Mouse (Mus musculus) MEL (cell line): ENCODE results near the gene Cnga3. TPM values are rescaled to one million over a fixed set of nuclear protein-coding genes. Genes with fewer than 3 reads are reported as not detected.
A peak's percentile ranks its signal among the peaks of the same experiment; 100 is the strongest.

Experiments
- DNase-seq: peaks from one replicate; pipeline ENCODE4 v3.0.0; 2011; ENCODE audit warnings: low read depth, low spot score
- H3K27ac ChIP-seq: 2 replicates; pipeline ENCODE4 v1.5.1; 2012; ENCODE audit warnings: low read depth, mild to moderate bottlenecking, control low read depth, low read length, moderate library complexity; ENCODE audit not compliant: control insufficient read depth
- H3K27me3 ChIP-seq, 2 experiments: fragments of 150-350 bp in 1 of 2; sonication (generic) in 1 of 2; 2 replicates each; pipeline ENCODE4 v1.6.1; 2012; ENCODE audit warnings: low read length in 2 of 2, mild to moderate bottlenecking in 2 of 2, improper control_type of control experiment in 1 of 2, moderate library complexity in 1 of 2; ENCODE audit not compliant: insufficient read depth in 2 of 2, control insufficient read depth in 1 of 2
- H3K36me3 ChIP-seq, 2 experiments: 2 replicates each; pipeline ENCODE4 v1.6.1; 2012 to 2014; ENCODE audit warnings: low read length in 2 of 2, improper control_type of control experiment in 1 of 2, inconsistent platforms in 1 of 2, mild to moderate bottlenecking in 1 of 2; ENCODE audit not compliant: insufficient read depth in 2 of 2, control insufficient read depth in 1 of 2
- H3K4me1 ChIP-seq, 2 experiments: fragments of 150-350 bp in 1 of 2; sonication (generic) in 1 of 2; 2 replicates each; pipeline ENCODE4 v1.6.1; 2012; ENCODE audit warnings: low read length in 2 of 2, improper control_type of control experiment in 1 of 2, mild to moderate bottlenecking in 1 of 2; ENCODE audit not compliant: insufficient read depth in 2 of 2, control insufficient read depth in 1 of 2
- H3K4me3 ChIP-seq, 2 experiments: fragments of 150-350 bp in 1 of 2; sonication (generic) in 1 of 2; 2 replicates each; pipeline ENCODE4 v1.5.1; 2012; ENCODE audit warnings: low read depth in 2 of 2, low read length in 2 of 2, mild to moderate bottlenecking in 2 of 2, moderate library complexity in 2 of 2, control low read depth in 1 of 2, improper control_type of control experiment in 1 of 2; ENCODE audit not compliant: control insufficient read depth in 1 of 2, insufficient read depth in 1 of 2
- H3K79me2 ChIP-seq: 2 replicates; pipeline ENCODE4 v1.6.1; 2012; ENCODE audit warnings: mild to moderate bottlenecking, low read length, moderate library complexity; ENCODE audit not compliant: control insufficient read depth, poor library complexity, insufficient read depth
- H3K9ac ChIP-seq: 2 replicates; pipeline ENCODE4 v1.6.1; 2012; ENCODE audit warnings: low read depth, mild to moderate bottlenecking, control low read depth, low read length, moderate library complexity; ENCODE audit not compliant: control insufficient read depth, poor library complexity, severe bottlenecking
- H3K9me3 ChIP-seq: fragments of 150-350 bp; sonication (generic); replicated peaks from 2 replicates; pipeline ENCODE4 v1.6.1; 2012; ENCODE audit warnings: mild to moderate bottlenecking, low read length, improper control_type of control experiment, moderate library complexity; ENCODE audit not compliant: insufficient read depth
- ETS1 ChIP-seq: IDR thresholded peaks from 2 replicates; pipeline ENCODE4 v1.6.1; 2012; ENCODE audit warnings: low read depth, mild to moderate bottlenecking, inconsistent platforms, low read length, improper control_type of control experiment, moderate library complexity
- GABPA ChIP-seq: IDR thresholded peaks from 2 replicates; pipeline ENCODE4 v1.6.1; 2012; ENCODE audit warnings: low read depth, mild to moderate bottlenecking, inconsistent platforms, low read length, improper control_type of control experiment, moderate library complexity
- polyA plus RNA-seq, 2 experiments: library from polyadenylated mRNA; stranded (reverse) in 1 of 2; unstranded in 1 of 2; fragments of >175 nt in 1 of 2; fragments of >200 nt in 1 of 2; gene quantifications; 2 replicates each; pipeline versions ENCODE4 v1.2.1 to v1.2.4; 2012; ENCODE audit warnings: low replicate concordance in 2 of 2, low read depth in 1 of 2; ENCODE audit not compliant: insufficient read length in 2 of 2, insufficient read depth in 1 of 2, missing spikeins in 1 of 2
- total RNA-seq: library from RNA; depleted of rRNA; stranded (reverse); fragments of 300-350 nt; gene quantifications from 2 replicates; pipeline ENCODE4 v1.2.3, GENCODE M21; 2012; rRNA removed

Gene Cnga3
- total and polyA plus RNA-seq, 3 experiments, result 0.04 TPM; not detected in 2

- Histone ChIP-seq H3K9me3 (no peaks in the 10 kb centered on the region), H3K27me3 (no peaks in the 10 kb centered on the region), H3K9ac (no peak overlapping the region), H3K27ac (no peak overlapping the region), H3K4me3 (no peak overlapping the region), H3K79me2 (no peaks in the 10 kb centered on the region), H3K4me1 (peaks cover 8 to 17% of the 10 kb centered on the region in 2 experiments), H3K36me3 (peaks cover 0 to 5% of the 10 kb centered on the region in 2 experiments; a peak in 2 of 4 replicates)
- DNase-seq, result peak; percentile 24
- no peak for TF ChIP-seq GABPA
- peak; percentile 46 for TF ChIP-seq ETS1
Measured at GRCm38 (mm10) chr1:37309939-37310515, 95.8 kb downstream of the Cnga3 start.

Other genes starting within 250 kb of the Cnga3 start
- not detected in 2 replicates for gene Vwa3b, start 187.8 kb upstream of the Cnga3 start, total RNA-seq
- not detected for gene Vwa3b, start 187.8 kb upstream of the Cnga3 start, polyA plus RNA-seq
- gene Inpp4a, start 85.4 kb downstream of the Cnga3 start, total RNA-seq, result 1.6 and 2.4 TPM in 2 replicates
- gene Inpp4a, start 85.4 kb downstream of the Cnga3 start, polyA plus RNA-seq, result 1 to 10 TPM in 1 of 2 experiments, not detected in 1; 5.0 TPM
- 26.7 and 31.4 TPM in 2 replicates for gene Coa5, start 215.7 kb downstream of the Cnga3 start, total RNA-seq
- gene Coa5, start 215.7 kb downstream of the Cnga3 start, polyA plus RNA-seq, result 10 to 100 TPM in 1 of 2 experiments, not detected in 1; 34.5 TPM
- gene Unc50, start 215.7 kb downstream of the Cnga3 start, total RNA-seq, result 56.4 and 62.3 TPM in 2 replicates
- 100 to 1,000 TPM in 1 of 2 experiments, 10 to 100 TPM in 1; 61.8 to 609 TPM for gene Unc50, start 215.7 kb downstream of the Cnga3 start, polyA plus RNA-seq